ENCODE assay signal across 8 mouse cellular contexts in genomic region chr17:79714931-79715637, GRCm38 (mm10). TPM values are rescaled to one million over a fixed set of nuclear protein-coding genes. Genes with fewer than 3 reads are reported as not detected.
DNase-seq lines count a peak whose midpoint lies in the region; ATAC-seq and TF ChIP-seq lines count a peak whose summit lies in the region.

Gene Cyp1b1 (minus strand): TSS chr17:79715061.

- H3K27me3 ChIP-seq in E14TG2a.4 (ENCODE audit: insufficient read depth, low read length), result peaks cover 84% of the 10 kb centered on the region
- peaks cover 27% of the 10 kb centered on the region for H3K27me3 ChIP-seq in hindbrain, embryonic 16.5 days (replicated peaks; ENCODE audit: control insufficient read depth, insufficient read depth, low read length)
- peaks cover 29% of the 10 kb centered on the region for H3K27me3 ChIP-seq in lung, postnatal 0 days (replicated peaks; ENCODE audit: insufficient read depth, low read length)

- TF ChIP-seq EP300 in lung, postnatal 0 days (IDR thresholded peaks at IDR 0.05), result no peak

- WGBS in hindbrain, embryonic 16.5 days, result under 1% methylated on average over 31 of the region's 31 CpGs
- WGBS in lung, postnatal 0 days, result under 1% methylated on average over 31 of the region's 31 CpGs

- no peak for DNase-seq in adrenal gland, adult 18-20 months (ENCODE audit: low spot score in 2 of 2)
- DNase-seq in adrenal gland, adult (ENCODE audit: inconsistent age in 2 of 2, low spot score in 1 of 2), result no peak
- peak; percentile 24 for DNase-seq in lung, postnatal 0 days (ENCODE audit: low spot score)

- peaks cover 38% of the 10 kb centered on the region for H3K4me1 ChIP-seq in E14TG2a.4 (replicated peaks; ENCODE audit: low read depth, low read length)
- H3K4me1 ChIP-seq in embryonic fibroblast, embryonic 13.5 days (ENCODE audit: control insufficient read depth, insufficient read depth, low read length), result 0 out of 2 replicates have a peak, but pooled peaks cover under 1% of the 10 kb centered on the region
- peaks cover 24% of the 10 kb centered on the region for H3K4me1 ChIP-seq in hindbrain, embryonic 16.5 days (ENCODE audit: control insufficient read depth, insufficient read depth, low read depth, low read length)
- peaks cover 22% of the 10 kb centered on the region; the same call in 1 of the 2 replicates for H3K4me1 ChIP-seq in lung, postnatal 0 days (ENCODE audit: insufficient read depth, low read depth, low read length)

- peak; percentile 98 for TF ChIP-seq POLR2A in embryonic fibroblast, embryonic 13.5 days (IDR thresholded peaks at IDR 0.05; ENCODE audit: low read depth, low read length)

- peak; percentile 18; the same call in 1 of the 2 replicates for ATAC-seq in hindbrain, embryonic 16.5 days
- ATAC-seq in lung, postnatal 0 days, result peak; percentile 25; the same call in 1 of the 2 replicates
- no peak for ATAC-seq in erythroblast, adult 5-6 weeks (replicated peaks; ENCODE audit: low FRiP score, poor library complexity, severe bottlenecking)
- no peak for ATAC-seq in granulocyte monocyte progenitor cell, adult 5-6 weeks (replicated peaks; ENCODE audit: poor library complexity, severe bottlenecking)

- H3K9me3 ChIP-seq in E14TG2a.4 (ENCODE audit: low read length), result peaks cover 16% of the 10 kb centered on the region
- no peaks in the 10 kb centered on the region for H3K9me3 ChIP-seq in hindbrain, embryonic 16.5 days (ENCODE audit: control insufficient read depth, low read length)
- H3K9me3 ChIP-seq in lung, postnatal 0 days (ENCODE audit: low read length), result no peaks in the 10 kb centered on the region

- H3K27ac ChIP-seq in embryonic fibroblast, embryonic 13.5 days (ENCODE audit: insufficient read depth, low read length), result peak within 1 kb of the TSS; percentile 97
- H3K27ac ChIP-seq in hindbrain, embryonic 16.5 days (ENCODE audit: low read depth, low read length), result no peak within 1 kb of the TSS; the same call in 1 of the 2 replicates
- H3K27ac ChIP-seq in lung, postnatal 0 days (ENCODE audit: low read length), result no peak within 1 kb of the TSS

- peak within 1 kb of the TSS; percentile 67 for H3K9ac ChIP-seq in hindbrain, embryonic 16.5 days (ENCODE audit: low read depth, low read length)
- H3K9ac ChIP-seq in lung, postnatal 0 days (replicated peaks; ENCODE audit: low read depth), result 0 out of 2 replicates have a peak within 1 kb of the TSS, but pooled peaks have one; percentile 1

- H3K4me2 ChIP-seq in hindbrain, embryonic 16.5 days (ENCODE audit: low read length), result peak within 1 kb of the TSS; percentile 96
- H3K4me2 ChIP-seq in lung, postnatal 0 days (replicated peaks; ENCODE audit: low read depth, low read length), result peak within 1 kb of the TSS; percentile 65

- peak within 1 kb of the TSS; percentile 76 for H3K4me3 ChIP-seq in E14TG2a.4 (replicated peaks; ENCODE audit: low read length)
- peak within 1 kb of the TSS; percentile 47 for H3K4me3 ChIP-seq in embryonic fibroblast, embryonic 13.5 days (ENCODE audit: insufficient read depth, low read length)
- peak within 1 kb of the TSS; percentile 49 for H3K4me3 ChIP-seq in hindbrain, embryonic 16.5 days (ENCODE audit: low read length)
- H3K4me3 ChIP-seq in lung, postnatal 0 days (ENCODE audit: low read depth, low read length), result peak within 1 kb of the TSS; percentile 36

- TF ChIP-seq CTCF in E14TG2a.4 (conservative IDR thresholded peaks at IDR 0.05; ENCODE audit: low read length), result no peak
- no peak for TF ChIP-seq CTCF in embryonic fibroblast, embryonic 13.5 days (IDR thresholded peaks at IDR 0.05; ENCODE audit: borderline replicate concordance, insufficient read depth, low read length)
- no peak for TF ChIP-seq CTCF in lung, postnatal 0 days (IDR thresholded peaks at IDR 0.05)

- no peaks in the 10 kb centered on the region for H3K36me3 ChIP-seq in E14TG2a.4 (ENCODE audit: insufficient read depth, low read length)
- no peaks in the 10 kb centered on the region for H3K36me3 ChIP-seq in hindbrain, embryonic 16.5 days (ENCODE audit: control insufficient read depth, insufficient read depth, low read length)
- H3K36me3 ChIP-seq in lung, postnatal 0 days (ENCODE audit: insufficient read depth, low read length), result no peaks in the 10 kb centered on the region

RNA-seq across cellular contexts. Expression of gene Cyp1b1, which starts in this region (rescaled TPM):
- total RNA-seq in adrenal gland, adult 18-20 months (2021), result 10 to 100 TPM; 28.1 to 39.5 TPM
- 527 and 533 TPM in 2 replicates for polyA plus RNA-seq in embryonic fibroblast, embryonic 13.5 days (2011; ENCODE audit: insufficient read length, low read depth, missing spikeins)
- polyA plus RNA-seq in hindbrain, embryonic 16.5 days (2015; fragmentation: Nextera tagmentation; extraction: Ambion mirVana), result 7.3 and 9.0 TPM in 2 replicates
- 1.7 and 1.9 TPM in 2 replicates for polyA plus RNA-seq in lung, postnatal 0 days (2015; fragmentation: Nextera tagmentation; extraction: Ambion mirVana)
- 0.63 TPM in 1 of 2 replicates, not detected in the other for total RNA-seq in erythroblast, adult 5-6 weeks (2015; ENCODE audit: low replicate concordance)
- total RNA-seq in erythroblast, adult 5-6 weeks (2017; ENCODE audit: low replicate concordance), result 0.28 and 0.43 TPM in 2 replicates
- 0.11 TPM in 1 of 2 replicates, not detected in the other for total RNA-seq in granulocyte monocyte progenitor cell, adult 5-6 weeks (2014; fragmentation: Nextera tagmentation)
- total RNA-seq in granulocyte monocyte progenitor cell, adult 5-6 weeks (2017), result 0.09 TPM in 1 of 2 replicates, not detected in the other

Comparison
In these comparisons a context has a peak if more than half of its experiments do, and no peak if none do; other contexts are left out.
1. RNA of gene Cyp1b1 (total RNA-seq): 28.1 to 39.5 TPM in adrenal gland, adult 18-20 months; 0.28 to 0.63 TPM in erythroblast, adult 5-6 weeks and 0.09 to 0.11 TPM in granulocyte monocyte progenitor cell, adult 5-6 weeks; every median in the first group is over 10 times any median in the second.
2. RNA of gene Cyp1b1 (polyA plus RNA-seq): 527 to 533 TPM in embryonic fibroblast, embryonic 13.5 days; 7.3 to 9.0 TPM in hindbrain, embryonic 16.5 days and 1.7 to 1.9 TPM in lung, postnatal 0 days; every median in the first group is over 10 times any median in the second.
3. ATAC-seq: peak in hindbrain, embryonic 16.5 days (single experiment) and lung, postnatal 0 days (single experiment); none in erythroblast, adult 5-6 weeks (single experiment) and granulocyte monocyte progenitor cell, adult 5-6 weeks (single experiment).
4. Peak in every context shown above with its lines, with median percentiles within 50 percentile points of each other: H3K4me3 ChIP-seq.